Mouse (Mus musculus) brain, embryonic 14.5 days (tissue): Measurements from ENCODE around the gene Tm6sf2.
A peak's percentile ranks its signal among the peaks of the same experiment; 100 is the strongest.

ENCODE experiments used
- CTCF ChIP-seq: fragments of 200-500 bp; IDR thresholded peaks from 2 replicates; pipeline ENCODE4 v1.5.1; 2012; ENCODE audit warnings: inconsistent platforms, mild to moderate bottlenecking, moderate library complexity, borderline replicate concordance; ENCODE audit not compliant: insufficient read depth, insufficient read length; ENCODE audit errors: extremely low read depth
- POLR2A ChIP-seq: fragments of 200-500 bp; IDR thresholded peaks from 2 replicates; pipeline ENCODE4 v1.6.1; 2012; ENCODE audit warnings: mild to moderate bottlenecking, inconsistent platforms, borderline replicate concordance; ENCODE audit not compliant: poor library complexity, insufficient read depth, insufficient read length, severe bottlenecking; ENCODE audit errors: extremely low read depth

DNA sequence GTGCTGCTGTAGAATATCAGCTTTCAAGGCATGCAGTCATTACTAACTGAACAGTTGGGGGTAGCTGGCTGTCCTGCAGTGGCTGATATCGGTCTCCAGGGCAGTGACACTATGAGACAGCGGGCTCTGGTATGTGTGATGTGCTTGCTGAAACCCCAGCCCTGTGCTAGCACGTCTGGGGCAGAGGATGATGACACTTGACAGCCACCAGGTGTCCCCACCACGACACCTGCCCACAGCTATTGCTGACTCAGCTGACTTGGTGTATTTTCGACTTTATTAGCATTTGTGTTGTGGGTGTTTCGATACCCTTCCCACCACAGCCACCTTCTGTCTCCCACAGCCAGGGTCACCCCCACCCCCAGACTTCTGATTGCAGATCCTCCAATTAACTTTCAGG, 31.8 kb downstream of the Tm6sf2 start:
- TF ChIP-seq CTCF (peak; percentile 60), POLR2A (no peak)
